Mouse (Mus musculus): ENCODE results near the gene Cd70. TPM values are rescaled to one million over a fixed set of nuclear protein-coding genes. Genes with fewer than 3 reads are reported as not detected.

Gene Cd70
- polyA plus RNA-seq, 1 experiment = not detected

GRCm38 (mm10) chr17:57105181-57106034 is 44.2 kb downstream of the Cd70 start, which contains the start of gene Tnfsf9:
Tnfsf9 (plus strand) TSS chr17:57105325.
- Histone ChIP-seq H3K4me3 (replicated peaks; ENCODE audit: extremely low read depth, low read depth, low read length) (peak within 1 kb of the TSS; percentile 79), H3K4me1 (ENCODE audit: control insufficient read depth, insufficient read depth, low read length) (no peaks in the 10 kb centered on the region; the same call in none of the 2 replicates)
- peak; percentile 39 for DNase-seq
- 1% methylated on average over 58 of the region's 61 CpGs for WGBS
- TF ChIP-seq POLR2A (IDR thresholded peaks at IDR 0.05; ENCODE audit: borderline replicate concordance, extremely low read depth, low read depth, low read length) = peak; percentile 59; the same call in 1 of the 2 replicates
- no peak for TF ChIP-seq CTCF (IDR thresholded peaks at IDR 0.05; ENCODE audit: insufficient read depth, low read length)

GRCm38 (mm10) chr17:57104496-57104895 is 45.1 kb downstream of the Cd70 start:
- no peak for TF ChIP-seq CTCF (IDR thresholded peaks at IDR 0.05; ENCODE audit: insufficient read depth, low read length)
- H3K4me3 ChIP-seq (replicated peaks; ENCODE audit: extremely low read depth, low read depth, low read length) = no peak overlapping the region
- H3K4me1 ChIP-seq (ENCODE audit: control insufficient read depth, insufficient read depth, low read length) = no peaks in the 10 kb centered on the region; the same call in none of the 2 replicates
- WGBS = 49% methylated on average over 4 of the region's 4 CpGs
- DNase-seq = no peak

GRCm38 (mm10) chr17:57102276-57102675 is 47.3 kb downstream of the Cd70 start:
- H3K4me3 ChIP-seq (replicated peaks; ENCODE audit: extremely low read depth, low read depth, low read length) = no peak overlapping the region
- TF ChIP-seq CTCF (IDR thresholded peaks at IDR 0.05; ENCODE audit: insufficient read depth, low read length) (no peak), POLR2A (IDR thresholded peaks at IDR 0.05; ENCODE audit: borderline replicate concordance, extremely low read depth, low read depth, low read length) (no peak)
- DNase-seq = no peak
- 63% methylated on average over 2 of the region's 2 CpGs for WGBS
- no peaks in the 10 kb centered on the region; the same call in 1 of the 2 replicates for H3K4me1 ChIP-seq (ENCODE audit: control insufficient read depth, insufficient read depth, low read length)

GRCm38 (mm10) chr17:57099629-57100325 is 49.8 kb downstream of the Cd70 start:
- WGBS = 15% methylated on average over 10 of the region's 10 CpGs
- TF ChIP-seq CTCF (IDR thresholded peaks at IDR 0.05; ENCODE audit: insufficient read depth, low read length) (no peak), POLR2A (IDR thresholded peaks at IDR 0.05; ENCODE audit: borderline replicate concordance, extremely low read depth, low read depth, low read length) (no peak)
- H3K4me1 ChIP-seq (ENCODE audit: control insufficient read depth, insufficient read depth, low read length) = no peaks in the 10 kb centered on the region
- no peak overlapping the region for H3K4me3 ChIP-seq (replicated peaks; ENCODE audit: extremely low read depth, low read depth, low read length)
- no peak for DNase-seq

GRCm38 (mm10) chr17:57098321-57098720 is 51.3 kb downstream of the Cd70 start:
- no peaks in the 10 kb centered on the region for H3K4me1 ChIP-seq (ENCODE audit: control insufficient read depth, insufficient read depth, low read length)
- H3K4me3 ChIP-seq (replicated peaks; ENCODE audit: extremely low read depth, low read depth, low read length) = no peak overlapping the region
- WGBS = 58% methylated on average over 5 of the region's 5 CpGs
- DNase-seq = no peak
- TF ChIP-seq POLR2A (IDR thresholded peaks at IDR 0.05; ENCODE audit: borderline replicate concordance, extremely low read depth, low read depth, low read length) (no peak), CTCF (IDR thresholded peaks at IDR 0.05; ENCODE audit: insufficient read depth, low read length) (no peak)

- TF ChIP-seq POLR2A (IDR thresholded peaks at IDR 0.05; ENCODE audit: borderline replicate concordance, extremely low read depth, low read depth, low read length) (no peak), CTCF (IDR thresholded peaks at IDR 0.05; ENCODE audit: insufficient read depth, low read length) (peak; percentile 78)
- peak overlapping the region; percentile 30 for H3K4me3 ChIP-seq (replicated peaks; ENCODE audit: extremely low read depth, low read depth, low read length)
- DNase-seq = peak; percentile 86
- H3K4me1 ChIP-seq (ENCODE audit: control insufficient read depth, insufficient read depth, low read length) = no peaks in the 10 kb centered on the region
- 1% methylated on average over 11 of the region's 11 CpGs for WGBS
Measured at GRCm38 (mm10) chr17:57096623-57096920, 53.0 kb downstream of the Cd70 start.

Other genes with a start within 250 kb of the Cd70 start
- 58.2 and 59.4 TPM in 2 replicates for gene Mllt1, start 214.4 kb downstream of the Cd70 start, polyA plus RNA-seq (2012; rRNA removed)
- gene Acer1, start 167.7 kb downstream of the Cd70 start, polyA plus RNA-seq (2012; rRNA removed) = 0.25 and 6.2 TPM in 2 replicates
- 103 and 108 TPM in 2 replicates for gene Clpp, start 159.5 kb downstream of the Cd70 start, polyA plus RNA-seq (2012; rRNA removed)
- gene Alkbh7, start 152.4 kb downstream of the Cd70 start, polyA plus RNA-seq (2012; rRNA removed) = 24.1 and 26.0 TPM in 2 replicates
- gene Pspn, start 149.8 kb downstream of the Cd70 start, polyA plus RNA-seq (2012; rRNA removed) = not detected in 2 replicates
- gene Gtf2f1, start 138.5 kb downstream of the Cd70 start, polyA plus RNA-seq (2012; rRNA removed) = 22.3 and 23.4 TPM in 2 replicates
- gene Gm17949, start 138.3 kb downstream of the Cd70 start, polyA plus RNA-seq (2012; rRNA removed) = 0.13 and 0.16 TPM in 2 replicates
- 75.8 and 80.7 TPM in 2 replicates for gene Khsrp, start 118.3 kb downstream of the Cd70 start, polyA plus RNA-seq (2012; rRNA removed)
- 0.18 TPM in 1 of 2 replicates, not detected in the other for gene Slc25a41, start 108.1 kb downstream of the Cd70 start, polyA plus RNA-seq (2012; rRNA removed)
- 75.5 and 89.4 TPM in 2 replicates for gene Crb3, start 90.7 kb downstream of the Cd70 start, polyA plus RNA-seq (2012; rRNA removed)
- gene Slc25a23, start 89.9 kb downstream of the Cd70 start, polyA plus RNA-seq (2012; rRNA removed) = 44.0 and 51.8 TPM in 2 replicates
- gene Dennd1c, start 71.3 kb downstream of the Cd70 start, polyA plus RNA-seq (2012; rRNA removed) = 12.1 and 18.1 TPM in 2 replicates
- 34.2 and 37.7 TPM in 2 replicates for gene Tubb4a, start 62.0 kb downstream of the Cd70 start, polyA plus RNA-seq (2012; rRNA removed)
- gene Tnfsf9, start 44.5 kb downstream of the Cd70 start, polyA plus RNA-seq (2012; rRNA removed) = 5.3 and 7.9 TPM in 2 replicates
- gene Tnfsf14, start 44.4 kb upstream of the Cd70 start, polyA plus RNA-seq (2012; rRNA removed) = 1.8 and 1.9 TPM in 2 replicates
- 254 and 275 TPM in 2 replicates for gene C3, start 78.4 kb upstream of the Cd70 start, polyA plus RNA-seq (2012; rRNA removed)
- 62.1 and 68.2 TPM in 2 replicates for gene Gpr108, start 98.7 kb upstream of the Cd70 start, polyA plus RNA-seq (2012; rRNA removed)
- 43.0 and 50.7 TPM in 2 replicates for gene Trip10, start 99.7 kb upstream of the Cd70 start, polyA plus RNA-seq (2012; rRNA removed)
- 8.2 and 12.3 TPM in 2 replicates for gene Vav1, start 129.3 kb upstream of the Cd70 start, polyA plus RNA-seq (2012; rRNA removed)
- 10.6 and 16.9 TPM in 2 replicates for gene Adgre1, start 208.9 kb upstream of the Cd70 start, polyA plus RNA-seq (2012; rRNA removed)

Measured in lung, adult 2 months (tissue).